Mouse (Mus musculus): Measurements from ENCODE around the gene Zfp870. TPM values are rescaled to one million over a fixed set of nuclear protein-coding genes. Genes with fewer than 3 reads are reported as not detected.

The Zfp870 gene
- polyA plus RNA-seq (2014; fragmentation: Illumina TruSeq; extraction: RNeasy Lipid Tissue Mini Kit (QIAGEN cat#74804); ENCODE audit: low read depth, low replicate concordance) = 8.9 TPM

GRCm38 (mm10) chr17:32891239-32892180 lies at the start of gene Zfp870:
Gene Zfp870 (minus strand): TSS chr17:32891642.

GRCm38 (mm10) chr17:32917131-32917530 lies 25.7 kb upstream of the Zfp870 start, which contains the start of gene Cyp4f14:
Gene Cyp4f14 (minus strand): TSS chr17:32917342.

GRCm38 (mm10) chr17:32829540-32830417 lies 61.7 kb downstream of the Zfp870 start, which contains the start of gene Zfp799:
Gene Zfp799 (minus strand): TSS chr17:32830261.

Other genes with a start within 250 kb of the Zfp870 start
- gene Cyp4f40, start 232.7 kb downstream of the Zfp870 start, polyA plus RNA-seq (2014; fragmentation: Illumina TruSeq; extraction: RNeasy Lipid Tissue Mini Kit (QIAGEN cat#74804); ENCODE audit: low read depth, low replicate concordance) = 13.2 TPM
- not detected for gene Cyp4f15, start 206.0 kb downstream of the Zfp870 start, polyA plus RNA-seq (2014; fragmentation: Illumina TruSeq; extraction: RNeasy Lipid Tissue Mini Kit (QIAGEN cat#74804); ENCODE audit: low read depth, low replicate concordance)
- gene Zfp871, start 103.4 kb downstream of the Zfp870 start, polyA plus RNA-seq (2014; fragmentation: Illumina TruSeq; extraction: RNeasy Lipid Tissue Mini Kit (QIAGEN cat#74804); ENCODE audit: low read depth, low replicate concordance) = 80.2 TPM
- gene Zfp811, start 81.7 kb downstream of the Zfp870 start, polyA plus RNA-seq (2014; fragmentation: Illumina TruSeq; extraction: RNeasy Lipid Tissue Mini Kit (QIAGEN cat#74804); ENCODE audit: low read depth, low replicate concordance) = 5.5 TPM
- 24.1 TPM for gene Zfp799, start 61.4 kb downstream of the Zfp870 start, polyA plus RNA-seq (2014; fragmentation: Illumina TruSeq; extraction: RNeasy Lipid Tissue Mini Kit (QIAGEN cat#74804); ENCODE audit: low read depth, low replicate concordance)
- 33.8 TPM for gene Cyp4f14, start 25.7 kb upstream of the Zfp870 start, polyA plus RNA-seq (2014; fragmentation: Illumina TruSeq; extraction: RNeasy Lipid Tissue Mini Kit (QIAGEN cat#74804); ENCODE audit: low read depth, low replicate concordance)
- gene Cyp4f13, start 55.8 kb upstream of the Zfp870 start, polyA plus RNA-seq (2014; fragmentation: Illumina TruSeq; extraction: RNeasy Lipid Tissue Mini Kit (QIAGEN cat#74804); ENCODE audit: low read depth, low replicate concordance) = 23.7 TPM
- 21.5 TPM for gene Zfp472, start 74.2 kb upstream of the Zfp870 start, polyA plus RNA-seq (2014; fragmentation: Illumina TruSeq; extraction: RNeasy Lipid Tissue Mini Kit (QIAGEN cat#74804); ENCODE audit: low read depth, low replicate concordance)
- gene Zfp952, start 101.5 kb upstream of the Zfp870 start, polyA plus RNA-seq (2014; fragmentation: Illumina TruSeq; extraction: RNeasy Lipid Tissue Mini Kit (QIAGEN cat#74804); ENCODE audit: low read depth, low replicate concordance) = 26.9 TPM
- 15.7 TPM for gene Zfp763, start 141.8 kb upstream of the Zfp870 start, polyA plus RNA-seq (2014; fragmentation: Illumina TruSeq; extraction: RNeasy Lipid Tissue Mini Kit (QIAGEN cat#74804); ENCODE audit: low read depth, low replicate concordance)
- not detected for gene 4921501E09Rik, start 176.4 kb upstream of the Zfp870 start, polyA plus RNA-seq (2014; fragmentation: Illumina TruSeq; extraction: RNeasy Lipid Tissue Mini Kit (QIAGEN cat#74804); ENCODE audit: low read depth, low replicate concordance)
- 22.4 TPM for gene Zfp563, start 197.7 kb upstream of the Zfp870 start, polyA plus RNA-seq (2014; fragmentation: Illumina TruSeq; extraction: RNeasy Lipid Tissue Mini Kit (QIAGEN cat#74804); ENCODE audit: low read depth, low replicate concordance)
- gene Morc2b, start 248.0 kb upstream of the Zfp870 start, polyA plus RNA-seq (2014; fragmentation: Illumina TruSeq; extraction: RNeasy Lipid Tissue Mini Kit (QIAGEN cat#74804); ENCODE audit: low read depth, low replicate concordance) = not detected

Measured in sigmoid colon, adult 10 weeks (tissue).